Mouse (Mus musculus) lung, postnatal 0 days (tissue): ENCODE data around the gene Myct1. TPM values are rescaled to one million over a fixed set of nuclear protein-coding genes. Genes with fewer than 3 reads are reported as not detected.

ENCODE experiments used
- ATAC-seq: fragments of 200-750 bp; cut with Nextera tagmentation; 2 replicates; pipeline ENCODE4 v1.8.0; 2017; ENCODE audit warnings: moderate library complexity
- DNase-seq: peaks from one replicate; pipeline ENCODE4 v3.0.0-alpha.2; 2016; ENCODE audit warnings: low spot score
- H3K27ac ChIP-seq: fragments of 300-500 bp; sonication (generic); 2 replicates; pipeline ENCODE4 v1.5.1; 2014; ENCODE audit warnings: antibody characterized with exemption, mild to moderate bottlenecking, low read length, mixed read lengths
- H3K27me3 ChIP-seq: fragments of 300-500 bp; sonication (generic); replicated peaks from 2 replicates; pipeline ENCODE4 v1.6.1; 2014; ENCODE audit warnings: low read length, mixed read lengths; ENCODE audit not compliant: insufficient read depth
- H3K36me3 ChIP-seq: fragments of 300-500 bp; sonication (generic); 2 replicates; pipeline ENCODE4 v1.6.1; 2014; ENCODE audit warnings: low read length, mixed read lengths; ENCODE audit not compliant: insufficient read depth
- H3K4me1 ChIP-seq: fragments of 300-500 bp; sonication (generic); 2 replicates; pipeline ENCODE4 v1.6.1; 2014; ENCODE audit warnings: antibody characterized with exemption, low read depth, low read length, mixed read lengths; ENCODE audit not compliant: insufficient read depth
- H3K4me2 ChIP-seq: fragments of 300-500 bp; sonication (generic); replicated peaks from 2 replicates; pipeline ENCODE4 v1.6.1; 2014; ENCODE audit warnings: low read depth, mild to moderate bottlenecking, low read length, moderate library complexity, mixed read lengths
- H3K4me3 ChIP-seq: fragments of 300-500 bp; sonication (generic); 2 replicates; pipeline ENCODE4 v1.5.1; 2014; ENCODE audit warnings: low read depth, low read length
- H3K9ac ChIP-seq: fragments of 300-500 bp; sonication (generic); replicated peaks from 2 replicates; pipeline ENCODE4 v1.6.1; 2014; ENCODE audit warnings: low read depth, mild to moderate bottlenecking
- H3K9me3 ChIP-seq: fragments of 300-500 bp; sonication (generic); 2 replicates; pipeline ENCODE4 v1.6.1; 2016; ENCODE audit warnings: low read length, mixed read lengths
- CTCF ChIP-seq: IDR thresholded peaks from 2 replicates; pipeline ENCODE4 v1.5.1; 2016; ENCODE audit warnings: antibody characterized with exemption, mild to moderate bottlenecking
- EP300 ChIP-seq: IDR thresholded peaks from 2 replicates; pipeline ENCODE4 v1.6.1; 2016; ENCODE audit warnings: antibody characterized with exemption, mild to moderate bottlenecking, control low read depth
- WGBS: fragments of 180-500 bp; shearing (Covaris S2); extraction: QIAGEN DNeasy Blood & Tissue Kit; methylation state at CpG from one replicate; pipeline ENCODE4 v1.1.7; 2014; 5-methylcytosine and 5-hydroxymethylcytosine counted together
- polyA plus RNA-seq: library from polyadenylated mRNA; unstranded; fragments of >200 nt; fragmentation: Nextera tagmentation; extraction: Ambion mirVana; gene quantifications from 2 replicates; pipeline ENCODE4 v1.2.1, GENCODE M21; 2015

The Myct1 gene
- polyA plus RNA-seq, 1 experiment from 2014 or later = 23.7 TPM

GRCm38 (mm10) chr10:5634336-5634735 lies 40.8 kb downstream of the Myct1 start:
- Histone ChIP-seq H3K9ac (no peak overlapping the region), H3K27ac (no peak overlapping the region), H3K4me2 (no peak overlapping the region), H3K4me1 (no peaks in the 10 kb centered on the region), H3K9me3 (no peaks in the 10 kb centered on the region), H3K27me3 (no peaks in the 10 kb centered on the region), H3K36me3 (no peaks in the 10 kb centered on the region), H3K4me3 (no peak overlapping the region)
- no peak for ATAC-seq
- DNase-seq = peak; percentile 39
- WGBS = 30% methylated on average over 1 of the region's 1 CpGs
- peak; percentile 72 for TF ChIP-seq CTCF
- no peak for TF ChIP-seq EP300

GRCm38 (mm10) chr10:5637322-5637721 lies 43.7 kb downstream of the Myct1 start:
- no peak overlapping the region for H3K9ac ChIP-seq
- H3K27ac ChIP-seq = no peak overlapping the region
- no peaks in the 10 kb centered on the region for H3K4me1 ChIP-seq
- ATAC-seq (no peak), DNase-seq (no peak)
- H3K4me2 ChIP-seq = no peak overlapping the region
- no peaks in the 10 kb centered on the region for H3K36me3 ChIP-seq
- H3K4me3 ChIP-seq = no peak overlapping the region
- WGBS = 71% methylated on average over 4 of the region's 4 CpGs
- TF ChIP-seq EP300 (no peak), CTCF (no peak)
- H3K27me3 ChIP-seq = no peaks in the 10 kb centered on the region
- H3K9me3 ChIP-seq = no peaks in the 10 kb centered on the region

GRCm38 (mm10) chr10:5639112-5639511 lies 45.5 kb downstream of the Myct1 start, which contains the start of gene Vip:
Gene Vip, plus strand, starts transcription at chr10:5639218.
- H3K27me3 ChIP-seq = no peaks in the 10 kb centered on the region
- H3K9me3 ChIP-seq = no peaks in the 10 kb centered on the region
- 25% methylated on average over 8 of the region's 8 CpGs for WGBS
- no peaks in the 10 kb centered on the region for H3K36me3 ChIP-seq
- DNase-seq (peak; percentile 51), ATAC-seq (no peak)
- H3K4me3 ChIP-seq = no peak within 1 kb of the TSS
- TF ChIP-seq CTCF (no peak), EP300 (no peak)
- no peak within 1 kb of the TSS for H3K9ac ChIP-seq
- H3K4me2 ChIP-seq = no peak within 1 kb of the TSS
- no peak within 1 kb of the TSS for H3K27ac ChIP-seq
- no peaks in the 10 kb centered on the region for H3K4me1 ChIP-seq

Other genes with a start within 250 kb of the Myct1 start
- gene Syne1, start 42.3 kb upstream of the Myct1 start, polyA plus RNA-seq = 6.2 and 8.0 TPM in 2 replicates
- gene Vip, start 45.4 kb downstream of the Myct1 start, polyA plus RNA-seq = 0.18 and 0.27 TPM in 2 replicates
- 8.4 TPM in 2 replicates for gene Fbxo5, start 211.8 kb downstream of the Myct1 start, polyA plus RNA-seq
- 13.1 and 13.7 TPM in 2 replicates for gene Mtrf1l, start 230.1 kb downstream of the Myct1 start, polyA plus RNA-seq